Mouse (Mus musculus) spleen, adult 10 weeks (tissue): ENCODE measurements around the gene Usp9x. TPM values are rescaled to one million over a fixed set of nuclear protein-coding genes. Genes with fewer than 3 reads are reported as not detected.

Experiments used
- polyA plus RNA-seq: library from polyadenylated mRNA; stranded (reverse); fragments of 350-450 nt; fragmentation: Illumina TruSeq; extraction: RNeasy Lipid Tissue Mini Kit (QIAGEN cat#74804); gene quantifications from one replicate; pipeline ENCODE4 v1.2.3, GENCODE M21; 2015; ENCODE audit warnings: low replicate concordance; ENCODE audit not compliant: insufficient read depth

Gene Usp9x
- polyA plus RNA-seq, result 97.4 TPM

GRCm38 (mm10) chrX:13071241-13071775 is at the start of gene Usp9x:
Gene Usp9x, plus strand, starts transcription at chrX:13071498.

Other genes with a start within 250 kb of the Usp9x start
- gene Ddx3x, start 209.5 kb downstream of the Usp9x start, polyA plus RNA-seq, result 293 TPM